Mouse (Mus musculus) cerebellum, adult 2 months (tissue): ENCODE results near the gene Soga1. TPM values are rescaled to one million over a fixed set of nuclear protein-coding genes. Genes with fewer than 3 reads are reported as not detected.

Experiments used
- DNase-seq, 2 experiments: peaks; one replicate each; pipeline ENCODE4 v3.0.0; 2021
- H3K27ac ChIP-seq: fragments of 200-500 bp; 2 replicates; pipeline ENCODE4 v1.5.1; 2012; ENCODE audit warnings: low read length, control low read depth, inconsistent platforms; ENCODE audit not compliant: insufficient read depth
- H3K27me3 ChIP-seq: fragments of 200-500 bp; 2 replicates; pipeline ENCODE4 v1.6.1; 2012; ENCODE audit warnings: inconsistent platforms, mild to moderate bottlenecking, low read length, moderate library complexity; ENCODE audit not compliant: control insufficient read depth, insufficient read depth
- H3K4me1 ChIP-seq: fragments of 200-500 bp; 2 replicates; pipeline ENCODE4 v1.6.1; 2011; ENCODE audit warnings: low read length; ENCODE audit not compliant: control insufficient read depth, insufficient read depth
- H3K4me3 ChIP-seq: fragments of 200-500 bp; replicated peaks from 2 replicates; pipeline ENCODE3; 2011; ENCODE audit warnings: mild to moderate bottlenecking, low read depth, low read length, control low read depth; ENCODE audit not compliant: insufficient read depth
- CTCF ChIP-seq: fragments of 200-500 bp; IDR thresholded peaks from 2 replicates; pipeline ENCODE4 v1.5.1; 2011; ENCODE audit warnings: low read depth, mild to moderate bottlenecking, control low read depth, low read length, moderate library complexity, borderline replicate concordance; ENCODE audit not compliant: insufficient read depth
- POLR2A ChIP-seq: fragments of 200-500 bp; IDR thresholded peaks from 2 replicates; pipeline ENCODE4 v1.6.1; 2011; ENCODE audit warnings: low read length, control low read depth, borderline replicate concordance; ENCODE audit not compliant: insufficient read depth
- WGBS: fragments of 180-500 bp; shearing (Covaris S2); methylation state at CpG from one replicate; pipeline ENCODE4 v1.1.7; 2018; 5-methylcytosine and 5-hydroxymethylcytosine counted together
- polyA plus RNA-seq: library from polyadenylated mRNA; depleted of rRNA; stranded (reverse); fragments of >200 nt; gene quantifications from 2 replicates; pipeline ENCODE4 v1.2.3, GENCODE M21; 2012

The Soga1 gene
- polyA plus RNA-seq, 1 experiment = 38.3 TPM

DNA sequence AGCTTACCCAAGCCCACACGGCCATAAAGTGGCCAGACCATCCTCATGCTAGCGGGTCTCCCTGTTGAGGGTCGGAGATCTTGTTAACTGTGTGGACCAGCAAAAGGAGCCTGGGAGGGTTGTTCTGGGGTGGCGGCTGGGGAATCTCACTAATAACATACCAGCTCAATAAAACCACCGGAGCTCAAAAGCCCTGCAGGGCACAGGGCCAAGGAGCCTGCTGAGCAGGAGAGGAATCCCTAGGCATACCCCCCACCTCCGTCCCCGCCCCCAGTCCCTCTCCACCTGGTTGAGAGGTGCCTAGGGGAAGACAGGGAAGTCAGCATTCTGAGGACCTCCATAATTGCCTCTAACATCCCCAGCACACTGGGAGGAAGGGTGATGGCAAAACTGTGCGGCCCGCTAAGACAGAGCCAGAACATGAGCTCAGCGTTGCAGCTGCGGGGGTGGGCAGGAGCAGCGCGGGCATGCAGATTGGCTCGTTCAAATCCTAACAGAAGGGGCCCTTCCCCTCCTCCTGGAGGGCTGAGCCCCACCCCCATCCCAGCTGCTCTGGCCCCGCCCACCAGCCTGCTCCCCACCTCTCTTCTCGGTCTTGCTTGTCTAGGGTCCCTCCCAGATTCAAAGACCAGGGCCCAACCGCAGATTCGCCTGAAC lies 20.6 kb downstream of the Soga1 start:
- WGBS = 6% methylated on average over 18 of the region's 18 CpGs
- peaks cover 79% of the 10 kb centered on the region for H3K4me1 ChIP-seq
- H3K4me3 ChIP-seq = no peak overlapping the region
- TF ChIP-seq POLR2A (0 out of 2 replicates have a peak, but pooled peaks have one; percentile 11), CTCF (no peak)
- DNase-seq = peak; percentile 80 to 82
- H3K27ac ChIP-seq = peak overlapping the region; percentile 99
- no peaks in the 10 kb centered on the region for H3K27me3 ChIP-seq

DNA sequence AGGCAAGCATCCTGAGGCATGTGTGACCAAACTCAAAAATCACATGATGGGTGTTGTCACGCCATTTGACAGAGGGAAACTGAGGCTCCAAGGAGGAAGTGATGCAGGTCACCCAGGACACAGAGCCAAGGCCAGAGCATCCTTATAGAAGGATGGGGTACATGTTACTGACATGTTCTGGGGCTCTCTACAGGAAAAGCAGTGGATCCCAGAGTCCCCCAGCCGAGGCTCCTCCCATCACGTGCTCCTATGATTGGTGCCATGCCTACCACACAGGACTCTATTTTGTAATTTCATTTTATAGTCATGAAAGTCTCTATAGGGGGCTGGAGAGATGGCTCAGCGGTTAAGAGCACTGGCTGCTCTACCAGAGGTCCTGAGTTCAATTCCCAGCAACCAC lies 21.3 kb downstream of the Soga1 start:
- no peaks in the 10 kb centered on the region for H3K27me3 ChIP-seq
- H3K27ac ChIP-seq = peak overlapping the region; percentile 81
- TF ChIP-seq POLR2A = no peak
- TF ChIP-seq CTCF = no peak
- H3K4me1 ChIP-seq = peaks cover 78% of the 10 kb centered on the region
- no peak for DNase-seq
- no peak overlapping the region for H3K4me3 ChIP-seq
- WGBS = 44% methylated on average over 4 of the region's 4 CpGs

DNA sequence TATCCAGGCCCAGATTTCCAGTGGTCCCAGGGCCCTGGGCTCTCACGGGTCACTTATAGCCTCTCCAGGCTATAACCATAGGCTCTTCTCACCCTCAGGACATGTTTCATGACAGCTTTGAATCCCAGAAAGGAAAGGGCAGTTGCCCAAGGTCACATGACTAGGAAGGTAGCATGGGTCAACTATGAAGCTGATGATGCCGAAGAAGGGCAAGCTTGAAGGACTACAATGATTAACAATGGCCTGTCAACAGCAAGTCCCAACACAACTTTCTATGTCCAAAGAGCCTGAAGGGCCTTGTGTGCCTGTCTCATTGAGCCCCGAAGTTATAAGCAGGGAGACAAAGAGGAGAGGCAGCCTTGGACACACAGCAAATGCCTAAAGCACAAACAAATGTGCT lies 21.9 kb downstream of the Soga1 start:
- Histone ChIP-seq H3K4me1 (peaks cover 78% of the 10 kb centered on the region), H3K4me3 (no peak overlapping the region), H3K27me3 (no peaks in the 10 kb centered on the region), H3K27ac (peak overlapping the region; percentile 81)
- WGBS = 69% methylated on average over 3 of the region's 3 CpGs
- DNase-seq = no peak
- TF ChIP-seq POLR2A (no peak), CTCF (no peak)

DNA sequence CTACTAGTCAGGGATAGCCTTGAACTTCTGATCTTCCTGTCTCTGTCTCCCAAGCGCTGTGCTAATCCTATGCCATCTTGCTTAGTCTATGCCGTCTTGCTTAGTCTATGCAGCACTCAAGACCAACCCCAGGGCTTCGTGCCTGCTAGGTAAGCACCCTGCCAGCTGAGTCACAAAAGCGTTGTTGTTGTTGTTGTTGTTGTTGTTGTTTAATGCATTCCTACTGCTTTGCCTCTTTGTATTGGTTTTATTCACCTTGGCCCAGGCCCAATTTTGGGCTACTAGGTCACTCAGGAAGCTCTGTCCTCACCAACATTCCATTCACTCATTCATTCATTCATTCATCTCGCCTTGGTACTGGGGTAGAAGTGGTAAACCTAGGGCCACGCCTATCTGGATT lies 23.3 kb downstream of the Soga1 start:
- H3K4me3 ChIP-seq = no peak overlapping the region
- DNase-seq = peak in 1 of 2 experiments; percentile 34
- H3K27ac ChIP-seq = peak overlapping the region; percentile 51
- WGBS = 72% methylated on average over 6 of the region's 6 CpGs
- H3K27me3 ChIP-seq = no peaks in the 10 kb centered on the region
- peaks cover 76% of the 10 kb centered on the region for H3K4me1 ChIP-seq
- TF ChIP-seq CTCF (no peak), POLR2A (no peak)

DNA sequence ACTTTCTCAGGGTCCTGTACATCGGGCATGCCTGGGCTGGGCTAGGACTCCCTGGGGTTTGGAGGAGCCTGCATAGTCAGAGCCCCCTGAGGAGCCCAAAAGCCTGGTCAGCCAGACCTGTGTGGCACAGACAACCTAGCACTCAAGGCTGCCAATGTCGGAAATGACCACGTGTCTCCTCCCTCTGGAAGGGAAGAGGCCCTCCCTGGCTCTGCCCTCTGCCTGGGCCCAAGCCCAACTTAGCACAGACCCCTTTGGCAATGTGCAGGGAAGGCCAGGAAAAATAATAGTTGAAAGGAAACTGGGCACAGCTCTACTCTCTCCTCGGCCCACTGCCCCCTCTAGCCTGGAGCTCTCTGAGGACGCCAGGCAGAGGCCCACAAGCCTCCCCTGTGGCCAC lies 24.2 kb downstream of the Soga1 start:
- 5% methylated on average over 5 of the region's 5 CpGs for WGBS
- Histone ChIP-seq H3K4me3 (no peak overlapping the region), H3K27ac (peak overlapping the region; percentile 80), H3K27me3 (no peaks in the 10 kb centered on the region), H3K4me1 (peaks cover 78% of the 10 kb centered on the region)
- TF ChIP-seq POLR2A = no peak
- no peak for TF ChIP-seq CTCF
- DNase-seq = peak; percentile 69 to 76

GRCm38 (mm10) chr2:157054297-157054696 lies 24.8 kb downstream of the Soga1 start:
- DNase-seq = peak; percentile 45 to 57
- no peaks in the 10 kb centered on the region for H3K27me3 ChIP-seq
- TF ChIP-seq POLR2A (no peak), CTCF (no peak)
- H3K4me3 ChIP-seq = no peak overlapping the region
- H3K4me1 ChIP-seq = peaks cover 78% of the 10 kb centered on the region
- peak overlapping the region; percentile 80 for H3K27ac ChIP-seq
- 11% methylated on average over 8 of the region's 8 CpGs for WGBS

- H3K4me1 ChIP-seq = peaks cover 77% of the 10 kb centered on the region
- peak overlapping the region; percentile 80 for H3K27ac ChIP-seq
- no peak for DNase-seq
- H3K4me3 ChIP-seq = no peak overlapping the region
- no peaks in the 10 kb centered on the region for H3K27me3 ChIP-seq
- TF ChIP-seq CTCF (0 out of 2 replicates have a peak, but pooled peaks have one; percentile 30), POLR2A (no peak)
- WGBS = 75% methylated on average over 4 of the region's 4 CpGs
Measured at GRCm38 (mm10) chr2:157053787-157054186, 25.3 kb downstream of the Soga1 start.

DNA sequence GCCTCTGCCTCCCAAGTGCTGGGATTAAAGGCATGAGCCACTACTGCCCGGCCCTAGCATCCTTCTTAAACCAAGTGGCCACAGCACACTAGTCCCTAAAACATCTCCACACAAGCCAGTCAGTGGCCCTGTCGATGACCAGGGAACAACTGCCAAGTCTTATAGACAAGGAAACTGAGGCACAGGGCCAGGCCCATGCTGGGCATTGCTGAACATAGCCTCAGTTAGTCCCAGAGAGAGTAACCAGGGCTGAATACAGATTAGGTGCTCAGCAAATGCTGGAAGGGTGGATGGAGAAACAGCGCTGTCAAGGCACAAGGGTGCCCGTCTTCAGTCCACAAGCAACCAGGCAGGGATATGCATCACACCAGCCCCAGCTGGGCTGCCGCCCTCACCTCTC lies 25.9 kb downstream of the Soga1 start:
- Histone ChIP-seq H3K4me3 (no peak overlapping the region), H3K4me1 (peaks cover 78% of the 10 kb centered on the region), H3K27ac (peak overlapping the region; percentile 68), H3K27me3 (no peaks in the 10 kb centered on the region)
- TF ChIP-seq CTCF = no peak
- TF ChIP-seq POLR2A = no peak
- peak in 1 of 2 experiments; percentile 53 for DNase-seq
- 66% methylated on average over 5 of the region's 5 CpGs for WGBS

DNA sequence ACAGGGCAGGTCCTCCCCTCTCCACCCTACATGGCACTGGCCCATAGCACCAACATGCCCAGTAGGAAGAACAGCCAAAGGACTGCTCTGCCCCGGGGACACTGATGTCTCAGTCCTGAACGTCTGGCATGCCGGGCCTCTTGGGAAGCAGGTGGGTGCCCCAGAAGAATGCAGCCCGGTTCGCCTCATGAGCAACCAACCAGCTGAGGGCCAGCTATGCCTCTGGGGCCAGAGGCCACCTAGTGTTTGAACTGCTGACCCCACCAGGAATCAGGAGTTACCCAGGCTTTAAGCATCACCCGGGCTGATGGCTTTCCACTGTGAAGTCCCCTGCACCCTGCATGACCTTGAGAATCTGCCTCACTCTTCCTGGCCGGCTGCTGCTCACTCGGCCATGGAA lies 26.6 kb downstream of the Soga1 start:
- peak in 1 of 2 experiments; percentile 30 for DNase-seq
- Histone ChIP-seq H3K27ac (peak overlapping the region; percentile 68), H3K27me3 (no peaks in the 10 kb centered on the region), H3K4me1 (peaks cover 76% of the 10 kb centered on the region), H3K4me3 (no peak overlapping the region)
- 18% methylated on average over 8 of the region's 8 CpGs for WGBS
- TF ChIP-seq CTCF (no peak), POLR2A (no peak)
